Mouse (Mus musculus): ENCODE measurements around the gene Nfrkb. TPM values are rescaled to one million over a fixed set of nuclear protein-coding genes. Genes with fewer than 3 reads are reported as not detected.

The Nfrkb gene
- polyA plus RNA-seq, 1 experiment = not detected

GRCm38 (mm10) chr9:31437861-31438260, 51.9 kb downstream of the Nfrkb start:
- no peaks in the 10 kb centered on the region for H3K4me1 ChIP-seq (ENCODE audit: control insufficient read depth, insufficient read depth, low read length)
- TF ChIP-seq POLR2A (IDR thresholded peaks at IDR 0.05; ENCODE audit: insufficient read depth, low read depth, low read length) (no peak), CTCF (IDR thresholded peaks at IDR 0.05; ENCODE audit: insufficient read depth, low read depth, low read length) (no peak)
- no peak overlapping the region for H3K27ac ChIP-seq (ENCODE audit: insufficient read depth, low read depth, low read length)
- WGBS = 87% methylated on average over 7 of the region's 7 CpGs
- no peak overlapping the region for H3K4me3 ChIP-seq (ENCODE audit: insufficient read depth, low read depth, low read length)

DNA sequence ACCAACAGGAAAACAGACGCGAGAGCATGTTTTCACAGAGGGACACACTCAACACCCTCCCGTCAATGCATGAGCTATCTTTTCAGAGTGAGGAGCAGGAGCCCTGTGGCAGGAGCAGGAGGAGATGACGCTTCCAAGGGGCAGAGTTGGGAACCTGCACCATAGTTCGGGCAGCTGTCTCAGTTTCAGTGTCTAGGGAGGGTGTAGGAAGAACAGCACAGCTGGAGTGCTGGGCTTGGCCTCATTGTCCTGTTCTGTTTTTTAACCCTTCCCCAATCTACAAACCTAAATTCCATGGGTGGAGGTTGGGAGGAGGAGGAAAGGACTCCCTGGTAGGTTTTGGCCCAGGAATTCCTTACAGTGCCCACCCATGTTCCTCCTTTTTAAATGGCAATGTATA, 52.8 kb downstream of the Nfrkb start:
- Histone ChIP-seq H3K4me1 (ENCODE audit: control insufficient read depth, insufficient read depth, low read length) (no peaks in the 10 kb centered on the region), H3K27ac (ENCODE audit: insufficient read depth, low read depth, low read length) (no peak overlapping the region), H3K4me3 (ENCODE audit: insufficient read depth, low read depth, low read length) (no peak overlapping the region)
- no peak for TF ChIP-seq POLR2A (IDR thresholded peaks at IDR 0.05; ENCODE audit: insufficient read depth, low read depth, low read length)
- no peak for TF ChIP-seq CTCF (IDR thresholded peaks at IDR 0.05; ENCODE audit: insufficient read depth, low read depth, low read length)
- whole genome bisulfite sequencing = 71% methylated on average over 5 of the region's 5 CpGs

DNA sequence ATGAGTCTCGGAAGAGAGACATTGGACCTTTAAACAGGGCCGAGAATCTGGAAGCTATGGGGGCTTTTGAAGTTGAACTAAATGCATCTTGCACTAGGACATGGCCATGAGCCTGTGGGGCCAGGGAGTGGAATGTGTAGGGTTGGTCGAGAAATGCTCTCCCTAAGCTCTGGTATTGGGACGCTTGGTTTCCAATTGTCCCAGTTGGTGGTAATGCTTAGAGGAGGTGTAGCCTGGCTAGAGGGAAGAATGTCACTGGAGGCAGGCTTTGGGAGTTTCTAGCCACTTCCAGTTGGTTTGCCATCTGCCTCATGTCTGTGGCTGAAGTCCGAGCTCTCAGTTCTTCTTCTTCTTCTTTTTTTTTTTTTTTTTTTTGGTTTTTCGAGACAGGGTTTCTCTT, 53.3 kb downstream of the Nfrkb start:
- 92% methylated on average over 6 of the region's 6 CpGs for WGBS
- TF ChIP-seq CTCF (IDR thresholded peaks at IDR 0.05; ENCODE audit: insufficient read depth, low read depth, low read length) = no peak
- no peak overlapping the region for H3K27ac ChIP-seq (ENCODE audit: insufficient read depth, low read depth, low read length)
- no peaks in the 10 kb centered on the region; the same call in 1 of the 2 replicates for H3K4me1 ChIP-seq (ENCODE audit: control insufficient read depth, insufficient read depth, low read length)
- H3K4me3 ChIP-seq (ENCODE audit: insufficient read depth, low read depth, low read length) = no peak overlapping the region

- WGBS = 89% methylated on average over 5 of the region's 5 CpGs
- Histone ChIP-seq H3K27ac (ENCODE audit: insufficient read depth, low read depth, low read length) (no peak overlapping the region), H3K4me3 (ENCODE audit: insufficient read depth, low read depth, low read length) (no peak overlapping the region), H3K4me1 (ENCODE audit: control insufficient read depth, insufficient read depth, low read length) (no peaks in the 10 kb centered on the region; the same call in 1 of the 2 replicates)
- no peak for TF ChIP-seq POLR2A (IDR thresholded peaks at IDR 0.05; ENCODE audit: insufficient read depth, low read depth, low read length)
- no peak for TF ChIP-seq CTCF (IDR thresholded peaks at IDR 0.05; ENCODE audit: insufficient read depth, low read depth, low read length)
Observed at GRCm38 (mm10) chr9:31440366-31440765, 54.4 kb downstream of the Nfrkb start.

GRCm38 (mm10) chr9:31441487-31441886, 55.5 kb downstream of the Nfrkb start:
- 87% methylated on average over 3 of the region's 3 CpGs for WGBS
- TF ChIP-seq CTCF (IDR thresholded peaks at IDR 0.05; ENCODE audit: insufficient read depth, low read depth, low read length) (no peak), POLR2A (IDR thresholded peaks at IDR 0.05; ENCODE audit: insufficient read depth, low read depth, low read length) (no peak)
- H3K4me3 ChIP-seq (ENCODE audit: insufficient read depth, low read depth, low read length) = no peak overlapping the region
- no peaks in the 10 kb centered on the region; the same call in 1 of the 2 replicates for H3K4me1 ChIP-seq (ENCODE audit: control insufficient read depth, insufficient read depth, low read length)
- H3K27ac ChIP-seq (ENCODE audit: insufficient read depth, low read depth, low read length) = no peak overlapping the region

DNA sequence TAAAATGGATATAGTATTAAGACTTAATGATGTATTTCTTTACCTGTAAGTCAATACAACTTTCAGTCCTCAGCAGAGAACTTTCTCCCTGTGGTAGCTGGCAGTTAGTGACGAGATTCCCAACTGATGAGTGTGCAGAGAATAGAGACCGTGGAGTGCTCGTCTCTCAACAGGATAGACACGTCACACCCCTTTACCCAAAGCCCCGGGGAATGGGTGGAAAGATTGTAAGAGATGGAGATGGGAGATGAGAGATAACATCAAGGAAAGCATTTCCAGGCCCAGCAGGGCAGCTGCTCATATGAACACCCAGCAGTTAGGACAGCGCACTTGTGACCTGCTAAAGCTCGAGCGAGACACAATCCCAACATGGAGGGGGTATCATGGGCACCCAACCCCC, 58.2 kb downstream of the Nfrkb start:
- TF ChIP-seq CTCF (IDR thresholded peaks at IDR 0.05; ENCODE audit: insufficient read depth, low read depth, low read length) (no peak), POLR2A (IDR thresholded peaks at IDR 0.05; ENCODE audit: insufficient read depth, low read depth, low read length) (no peak)
- Histone ChIP-seq H3K4me3 (ENCODE audit: insufficient read depth, low read depth, low read length) (no peak overlapping the region), H3K27ac (ENCODE audit: insufficient read depth, low read depth, low read length) (no peak overlapping the region), H3K4me1 (ENCODE audit: control insufficient read depth, insufficient read depth, low read length) (no peaks in the 10 kb centered on the region; the same call in 1 of the 2 replicates)
- WGBS = 86% methylated on average over 8 of the region's 8 CpGs

DNA sequence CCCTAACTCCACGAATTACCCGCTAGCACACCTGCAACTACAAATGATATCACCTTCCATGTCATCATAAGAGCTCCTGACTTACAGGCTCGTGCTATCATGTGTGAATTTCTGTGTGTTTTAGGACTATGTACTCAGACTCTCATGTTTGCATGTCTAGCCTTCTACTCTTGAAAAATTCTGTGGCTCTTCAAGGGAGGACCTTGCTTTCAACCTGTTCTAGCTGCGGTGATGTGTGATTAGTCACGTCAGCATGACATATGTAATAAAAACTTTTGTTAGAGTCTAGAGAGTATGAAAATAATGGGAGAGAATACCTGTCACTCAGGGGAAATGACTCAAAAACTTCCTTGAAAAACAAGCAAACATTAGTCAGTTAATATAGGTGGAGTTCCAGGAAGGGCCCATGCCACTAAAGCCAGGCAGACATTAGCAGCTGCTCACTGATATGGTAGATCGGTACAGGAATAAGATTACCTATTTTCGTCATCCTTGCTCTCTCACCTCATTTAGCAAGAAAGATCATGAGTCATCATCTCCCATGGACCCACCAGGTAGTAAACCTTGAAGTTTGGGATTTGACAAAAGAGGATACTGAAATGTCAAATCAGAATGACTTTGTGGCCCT, 63.3 kb downstream of the Nfrkb start:
- Histone ChIP-seq H3K4me3 (ENCODE audit: insufficient read depth, low read depth, low read length) (no peak overlapping the region), H3K27ac (ENCODE audit: insufficient read depth, low read depth, low read length) (no peak overlapping the region), H3K4me1 (ENCODE audit: control insufficient read depth, insufficient read depth, low read length) (no peaks in the 10 kb centered on the region; the same call in 1 of the 2 replicates)
- TF ChIP-seq POLR2A (IDR thresholded peaks at IDR 0.05; ENCODE audit: insufficient read depth, low read depth, low read length) (no peak), CTCF (IDR thresholded peaks at IDR 0.05; ENCODE audit: insufficient read depth, low read depth, low read length) (no peak)
- 89% methylated on average over 7 of the region's 7 CpGs for WGBS

DNA sequence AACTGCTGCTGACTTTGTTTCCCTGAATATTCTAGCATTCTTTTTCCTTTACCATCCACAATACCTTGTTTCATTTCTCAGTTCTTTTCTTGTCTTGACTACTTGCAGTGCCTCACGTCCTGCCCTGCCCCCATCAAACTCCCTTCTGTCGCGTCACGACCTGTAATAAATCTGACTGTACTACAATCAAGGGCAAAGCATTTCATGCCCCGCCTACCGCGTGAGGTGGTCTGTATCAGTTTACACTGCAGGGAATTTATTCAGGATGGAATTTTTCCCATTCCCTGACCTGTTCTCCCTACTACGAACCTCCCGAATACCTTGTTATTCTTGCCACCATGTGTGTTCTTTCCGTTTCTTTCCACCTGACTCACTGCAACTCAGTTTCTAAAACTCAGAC, 66.2 kb downstream of the Nfrkb start:
- 85% methylated on average over 10 of the region's 10 CpGs for WGBS
- no peaks in the 10 kb centered on the region for H3K4me1 ChIP-seq (ENCODE audit: control insufficient read depth, insufficient read depth, low read length)
- no peak for TF ChIP-seq CTCF (IDR thresholded peaks at IDR 0.05; ENCODE audit: insufficient read depth, low read depth, low read length)
- TF ChIP-seq POLR2A (IDR thresholded peaks at IDR 0.05; ENCODE audit: insufficient read depth, low read depth, low read length) = no peak
- no peak overlapping the region for H3K4me3 ChIP-seq (ENCODE audit: insufficient read depth, low read depth, low read length)
- no peak overlapping the region for H3K27ac ChIP-seq (ENCODE audit: insufficient read depth, low read depth, low read length)

DNA sequence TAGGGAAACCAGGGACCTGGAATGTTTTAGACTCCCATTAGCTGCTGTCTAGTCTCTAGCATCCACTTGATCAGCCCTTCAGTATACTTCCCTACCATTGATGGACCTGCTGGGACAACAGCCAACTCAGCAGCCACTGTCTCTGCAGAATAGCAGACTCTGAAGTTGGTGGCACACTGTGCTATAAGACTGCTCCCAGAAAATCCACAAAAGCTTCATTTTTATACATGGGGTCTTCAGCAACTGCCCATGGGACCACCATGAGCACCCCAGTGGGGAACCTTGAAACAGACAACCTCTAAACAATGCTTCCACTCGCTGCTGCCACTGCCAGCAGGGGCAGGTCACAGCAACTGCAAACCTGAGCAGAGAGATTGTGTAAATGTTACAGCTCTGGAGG, 68.4 kb downstream of the Nfrkb start:
- H3K27ac ChIP-seq (ENCODE audit: insufficient read depth, low read depth, low read length) = no peak overlapping the region
- WGBS = 65% methylated on average over 1 of the region's 1 CpGs
- no peak for TF ChIP-seq CTCF (IDR thresholded peaks at IDR 0.05; ENCODE audit: insufficient read depth, low read depth, low read length)
- TF ChIP-seq POLR2A (IDR thresholded peaks at IDR 0.05; ENCODE audit: insufficient read depth, low read depth, low read length) = no peak
- H3K4me1 ChIP-seq (ENCODE audit: control insufficient read depth, insufficient read depth, low read length) = no peaks in the 10 kb centered on the region
- no peak overlapping the region for H3K4me3 ChIP-seq (ENCODE audit: insufficient read depth, low read depth, low read length)

DNA sequence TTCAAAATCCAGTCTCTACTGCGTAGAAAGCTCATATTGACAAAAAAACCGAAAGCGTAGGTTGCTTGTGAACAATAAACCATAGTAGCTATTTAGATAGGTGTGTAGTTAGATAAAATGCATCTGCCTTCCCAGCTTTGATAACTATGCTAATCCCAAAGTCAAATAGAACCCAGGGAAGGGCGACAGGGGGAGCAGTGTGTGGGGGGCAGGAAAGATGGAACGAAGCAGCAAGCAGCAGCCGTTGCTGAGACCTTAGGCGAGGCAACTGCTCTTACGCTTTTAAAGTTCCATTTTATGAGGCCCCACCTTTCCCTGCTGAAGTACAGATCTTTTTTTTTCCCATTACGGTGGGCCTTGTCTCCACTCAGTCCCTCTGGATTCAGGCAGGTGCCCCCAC, 77.2 kb downstream of the Nfrkb start:
- Histone ChIP-seq H3K27ac (ENCODE audit: insufficient read depth, low read depth, low read length) (no peak overlapping the region), H3K4me1 (ENCODE audit: control insufficient read depth, insufficient read depth, low read length) (0 out of 2 replicates have a peak, but pooled peaks cover 4% of the 10 kb centered on the region), H3K4me3 (ENCODE audit: insufficient read depth, low read depth, low read length) (no peak overlapping the region)
- WGBS = 66% methylated on average over 9 of the region's 9 CpGs
- no peak for TF ChIP-seq CTCF (IDR thresholded peaks at IDR 0.05; ENCODE audit: insufficient read depth, low read depth, low read length)

Measured in olfactory bulb, adult 2 months (tissue).